Comparison of ENCODE assay signal across 29 mouse cellular contexts in genomic region chr11:95148754-95149153, GRCm38 (mm10). TPM values are rescaled to one million over a fixed set of nuclear protein-coding genes. Genes with fewer than 3 reads are reported as not detected.
DNase-seq lines count a peak whose midpoint lies in the region; ATAC-seq and TF ChIP-seq lines count a peak whose summit lies in the region.
"Had no signal": no experiment of that assay in that cellular context is flagged by ENCODE, and none has a peak within 500 bp of the region (broad histone marks: within the 10 kb centered on the region; RNA-seq: fewer than 3 reads in every experiment).

No protein-coding gene starts in this region.

- peaks cover 7% of the 10 kb centered on the region for H3K4me1 ChIP-seq in lung, embryonic 14.5 days (ENCODE audit: insufficient read depth)
- peaks cover 59% of the 10 kb centered on the region for H3K4me1 ChIP-seq in embryonic facial prominence, embryonic 10.5 days
- H3K4me1 ChIP-seq in neural tube, embryonic 11.5 days (ENCODE audit: control insufficient read depth, insufficient read depth, low read length) = peaks cover 7% of the 10 kb centered on the region; the same call in 1 of the 2 replicates

- no peaks in the 10 kb centered on the region for H3K36me3 ChIP-seq in lung, embryonic 14.5 days (ENCODE audit: insufficient read depth)
- no peaks in the 10 kb centered on the region for H3K36me3 ChIP-seq in embryonic facial prominence, embryonic 10.5 days (replicated peaks)
- no peaks in the 10 kb centered on the region for H3K36me3 ChIP-seq in neural tube, embryonic 11.5 days (ENCODE audit: control insufficient read depth, insufficient read depth, low read length)
- H3K36me3 ChIP-seq: kidney, embryonic 15.5 days had no signal

- no peak for ATAC-seq in lung, embryonic 14.5 days (ENCODE audit: insufficient read depth)
- ATAC-seq in neural tube, embryonic 11.5 days (ENCODE audit: insufficient read depth, low FRiP score, low TSS enrichment) = no peak
- ATAC-seq in erythroid progenitor cell, adult 5-6 weeks (replicated peaks; ENCODE audit: low FRiP score, poor library complexity, severe bottlenecking) = no peak
- ATAC-seq: forebrain, embryonic 14.5 days had no signal

- no peak overlapping the region for H3K4me2 ChIP-seq in lung, embryonic 14.5 days
- H3K4me2 ChIP-seq in neural tube, embryonic 11.5 days (ENCODE audit: low read depth) = no peak overlapping the region
- H3K4me2 ChIP-seq: heart, embryonic 11.5 days had no signal

- no peak overlapping the region for H3K27ac ChIP-seq in lung, embryonic 14.5 days (ENCODE audit: low read depth)
- H3K27ac ChIP-seq in embryonic facial prominence, embryonic 10.5 days (replicated peaks) = peak overlapping the region; percentile 51; the same call in 1 of the 2 replicates
- no peak overlapping the region for H3K27ac ChIP-seq in neural tube, embryonic 11.5 days (ENCODE audit: low read depth, low read length)
- H3K27ac ChIP-seq: kidney, embryonic 15.5 days had no signal

- H3K9ac ChIP-seq in lung, embryonic 14.5 days = no peak overlapping the region
- no peak overlapping the region for H3K9ac ChIP-seq in neural tube, embryonic 11.5 days (ENCODE audit: low read length)
- H3K9ac ChIP-seq: kidney, embryonic 15.5 days had no signal

- no peak for TF ChIP-seq CTCF in lung, embryonic 14.5 days (IDR thresholded peaks at IDR 0.05; ENCODE audit: low read depth)

- WGBS in lung, embryonic 14.5 days = 4% methylated on average over 9 of the region's 9 CpGs
- under 1% methylated on average over 9 of the region's 9 CpGs for WGBS in embryonic facial prominence, embryonic 10.5 days
- whole genome bisulfite sequencing in neural tube, embryonic 11.5 days = under 1% methylated on average over 9 of the region's 9 CpGs

- no peak overlapping the region for H3K4me3 ChIP-seq in lung, embryonic 14.5 days (ENCODE audit: low read depth, low read length)
- H3K4me3 ChIP-seq in embryonic facial prominence, embryonic 10.5 days = peak overlapping the region; percentile 33; the same call in 1 of the 2 replicates
- H3K4me3 ChIP-seq in neural tube, embryonic 11.5 days (ENCODE audit: low read depth, low read length) = no peak overlapping the region
- H3K4me3 ChIP-seq: kidney, embryonic 15.5 days had no signal

- peaks cover 83% of the 10 kb centered on the region for H3K27me3 ChIP-seq in lung, embryonic 14.5 days (ENCODE audit: insufficient read depth, low read length)
- H3K27me3 ChIP-seq in embryonic facial prominence, embryonic 10.5 days (replicated peaks; ENCODE audit: low read depth, poor library complexity, severe bottlenecking) = peaks cover 100% of the 10 kb centered on the region
- peaks cover 93% of the 10 kb centered on the region for H3K27me3 ChIP-seq in neural tube, embryonic 11.5 days (ENCODE audit: control insufficient read depth, insufficient read depth, low read length)

- H3K9me3 ChIP-seq in lung, embryonic 14.5 days (ENCODE audit: low read depth, low read length) = no peaks in the 10 kb centered on the region
- H3K9me3 ChIP-seq in embryonic facial prominence, embryonic 10.5 days = no peaks in the 10 kb centered on the region
- no peaks in the 10 kb centered on the region for H3K9me3 ChIP-seq in neural tube, embryonic 11.5 days (ENCODE audit: control insufficient read depth, low read length)
- H3K9me3 ChIP-seq: kidney, embryonic 15.5 days had no signal

- peak; percentile 31 for DNase-seq in lung, embryonic 14.5 days
- DNase-seq in lung, adult 18-20 months = no peak
- peak; percentile 20 for DNase-seq in brain, adult 2 months (ENCODE audit: low read depth, low spot score)
- peak; percentile 53 for DNase-seq in embryonic facial prominence, embryonic 10.5 days (ENCODE audit: low spot score)
- DNase-seq in neural tube, embryonic 11.5 days (ENCODE audit: low spot score) = peak; percentile 29
- DNase-seq in cerebellum, adult 11-12 months = no peak
- DNase-seq: adrenal gland, postnatal 14 days; cerebellum, postnatal 10 days; gastrocnemius, postnatal 10 days; heart, adult 11 months; kidney, adult 11 months; kidney, postnatal 36 days; lung, postnatal 10 days; midbrain, embryonic 14.5 days; right cerebral cortex, adult 18-20 months; right cerebral cortex, postnatal 4 days; thymus, postnatal 14 days had no signal

RNA-seq across cellular contexts. Expression of gene Dlx4, which starts 2.7 kb away (rescaled TPM):
- polyA plus RNA-seq in lung, embryonic 14.5 days (2014; fragmentation: Nextera tagmentation; extraction: Ambion mirVana) = 0.31 and 0.57 TPM in 2 replicates
- polyA plus RNA-seq in embryonic facial prominence, embryonic 10.5 days (2016; fragmentation: Nextera tagmentation; extraction: Ambion mirVana) = 3.6 and 4.3 TPM in 2 replicates
- 0.11 TPM in 1 of 2 replicates, not detected in the other for polyA plus RNA-seq in neural tube, embryonic 11.5 days (2014; fragmentation: Nextera tagmentation; extraction: Ambion mirVana)
- total RNA-seq in erythroid progenitor cell, adult 5-6 weeks (2015; ENCODE audit: low replicate concordance) = not detected in 2 replicates
- total RNA-seq in erythroid progenitor cell, adult 5-6 weeks (2017; ENCODE audit: low replicate concordance) = not detected in 2 replicates
- total RNA-seq: adrenal gland, postnatal 14 days; hematopoietic stem cell, adult 5-6 weeks; left cerebral cortex, postnatal 36 days; liver, adult 2 months; megakaryocyte progenitor cell, adult 5-6 weeks had no signal
- polyA plus RNA-seq: forebrain, embryonic 14.5 days; heart, embryonic 11.5 days; kidney, embryonic 15.5 days; neural tube, embryonic 14.5 days had no signal

RNA-seq across cellular contexts. Expression of gene Dlx3, which starts 28.8 kb away (rescaled TPM):
- polyA plus RNA-seq in lung, embryonic 14.5 days (2014; fragmentation: Nextera tagmentation; extraction: Ambion mirVana) = 0.11 and 0.18 TPM in 2 replicates
- 29.8 and 31.3 TPM in 2 replicates for polyA plus RNA-seq in embryonic facial prominence, embryonic 10.5 days (2016; fragmentation: Nextera tagmentation; extraction: Ambion mirVana)
- polyA plus RNA-seq in neural tube, embryonic 11.5 days (2014; fragmentation: Nextera tagmentation; extraction: Ambion mirVana) = 1.8 and 2.2 TPM in 2 replicates
- total RNA-seq in erythroid progenitor cell, adult 5-6 weeks (2015; ENCODE audit: low replicate concordance) = not detected in 2 replicates
- not detected in 2 replicates for total RNA-seq in erythroid progenitor cell, adult 5-6 weeks (2017; ENCODE audit: low replicate concordance)
- total RNA-seq: adrenal gland, postnatal 14 days; hematopoietic stem cell, adult 5-6 weeks; left cerebral cortex, postnatal 36 days; liver, adult 2 months; megakaryocyte progenitor cell, adult 5-6 weeks had no signal
- polyA plus RNA-seq: cortical plate, adult 2 months; forebrain, embryonic 14.5 days; heart, postnatal 0 days; liver, adult 2 months; liver, embryonic 16.5 days; neural tube, embryonic 14.5 days had no signal

Comparison
In these comparisons a context has a peak if more than half of its experiments do, and no peak if none do; other contexts are left out.
1. DNase-seq: peak in lung, embryonic 14.5 days (single experiment), brain, adult 2 months (single experiment), embryonic facial prominence, embryonic 10.5 days (single experiment) and neural tube, embryonic 11.5 days (single experiment); none in lung, adult 18-20 months (0 of 2) and cerebellum, adult 11-12 months (single experiment).